Mouse (Mus musculus) heart, embryonic 15.5 days (tissue): ENCODE results near the gene Ube2g1. TPM values are rescaled to one million over a fixed set of nuclear protein-coding genes. Genes with fewer than 3 reads are reported as not detected.
"Not testable (repeated sequence)": the region's sequence is repeated elsewhere in the genome, so short reads cannot be mapped to it uniquely, and the experiment has no call there.

ENCODE experiments used
- ATAC-seq: fragments of 200-750 bp; cut with Nextera tagmentation; replicated peaks from 2 replicates; pipeline ENCODE4 v1.8.0; 2017; ENCODE audit warnings: low read depth, moderate TSS enrichment; ENCODE audit not compliant: insufficient number of reproducible peaks, insufficient read depth, low FRiP score
- H3K27ac ChIP-seq: fragments of 300-500 bp; sonication (generic); 2 replicates; pipeline ENCODE4 v1.5.1; 2015; ENCODE audit warnings: mild to moderate bottlenecking, inconsistent platforms
- H3K27me3 ChIP-seq: fragments of 300-500 bp; sonication (generic); 2 replicates; pipeline ENCODE4 v1.6.1; 2015; ENCODE audit warnings: inconsistent platforms
- H3K36me3 ChIP-seq: fragments of 300-500 bp; sonication (generic); 2 replicates; pipeline ENCODE4 v1.6.1; 2015; ENCODE audit warnings: mild to moderate bottlenecking, inconsistent platforms
- H3K4me1 ChIP-seq: fragments of 300-500 bp; sonication (generic); replicated peaks from 2 replicates; pipeline ENCODE4 v1.6.1; 2015; ENCODE audit warnings: inconsistent platforms
- H3K4me2 ChIP-seq: fragments of 300-500 bp; sonication (generic); 2 replicates; pipeline ENCODE4 v1.6.1; 2015; ENCODE audit warnings: inconsistent platforms, mild to moderate bottlenecking, moderate library complexity
- H3K4me3 ChIP-seq: fragments of 300-500 bp; sonication (generic); 2 replicates; pipeline ENCODE4 v1.5.1; 2015; ENCODE audit warnings: mild to moderate bottlenecking, inconsistent platforms
- H3K9ac ChIP-seq: fragments of 300-500 bp; sonication (generic); 2 replicates; pipeline ENCODE4 v1.6.1; 2015; ENCODE audit warnings: mild to moderate bottlenecking, inconsistent platforms
- H3K9me3 ChIP-seq: fragments of 300-500 bp; sonication (generic); replicated peaks from 2 replicates; pipeline ENCODE4 v1.6.1; 2016; ENCODE audit warnings: inconsistent platforms
- WGBS: fragments of 180-500 bp; shearing (Covaris S2); methylation state at CpG from one replicate; pipeline ENCODE4 v1.1.7; 2015; ENCODE audit warnings: mixed read lengths; 5-methylcytosine and 5-hydroxymethylcytosine counted together
- polyA plus RNA-seq: library from polyadenylated mRNA; unstranded; fragments of >200 nt; fragmentation: Nextera tagmentation; extraction: Ambion mirVana; gene quantifications from 2 replicates; pipeline ENCODE4 v1.2.1, GENCODE M21; 2015

Ube2g1 gene
- polyA plus RNA-seq, 1 experiment from 2014 or later: 57.5 TPM

DNA sequence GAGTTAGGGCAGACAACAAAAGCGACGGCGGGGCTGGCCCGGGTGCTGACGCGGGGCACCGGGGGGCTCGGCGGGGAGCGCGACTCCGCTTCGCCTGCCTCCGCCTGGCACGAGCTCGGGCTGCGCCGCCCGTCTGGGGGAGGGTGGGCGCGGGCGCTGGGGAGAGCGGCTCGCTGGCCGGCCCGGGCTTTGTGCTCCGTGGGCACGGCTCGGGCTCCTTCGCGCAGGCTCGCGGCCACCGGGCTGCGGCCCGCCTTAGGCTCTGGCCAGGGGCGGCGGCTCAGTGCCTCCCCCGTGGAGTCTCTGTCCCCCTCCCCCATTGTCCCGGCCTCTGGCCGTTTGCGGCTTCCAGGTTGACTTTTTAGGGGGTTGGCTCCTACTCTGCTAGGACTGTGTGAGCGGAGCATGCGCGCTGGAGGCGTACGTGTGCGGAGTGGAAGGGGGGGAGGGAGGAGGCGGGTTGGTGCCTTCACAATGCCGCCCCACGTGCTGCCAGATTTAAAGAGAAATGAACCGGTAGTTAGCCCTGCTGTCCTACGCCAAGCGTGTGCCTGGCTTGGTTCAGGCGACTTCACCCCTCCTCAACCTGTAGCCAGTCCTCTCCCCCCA lies 1.1 kb downstream of the Ube2g1 start:
- peak overlapping the region; percentile 99 for H3K27ac ChIP-seq
- peaks cover 17% of the 10 kb centered on the region for H3K4me1 ChIP-seq
- peak overlapping the region; percentile 94 for H3K9ac ChIP-seq
- no peaks in the 10 kb centered on the region for H3K36me3 ChIP-seq
- no peaks in the 10 kb centered on the region for H3K9me3 ChIP-seq
- ATAC-seq: peak; percentile 89
- no peaks in the 10 kb centered on the region for H3K27me3 ChIP-seq
- peak overlapping the region; percentile 99 for H3K4me3 ChIP-seq
- whole genome bisulfite sequencing: under 1% methylated on average over 47 of the region's 55 CpGs
- H3K4me2 ChIP-seq: peak overlapping the region; percentile 70

DNA sequence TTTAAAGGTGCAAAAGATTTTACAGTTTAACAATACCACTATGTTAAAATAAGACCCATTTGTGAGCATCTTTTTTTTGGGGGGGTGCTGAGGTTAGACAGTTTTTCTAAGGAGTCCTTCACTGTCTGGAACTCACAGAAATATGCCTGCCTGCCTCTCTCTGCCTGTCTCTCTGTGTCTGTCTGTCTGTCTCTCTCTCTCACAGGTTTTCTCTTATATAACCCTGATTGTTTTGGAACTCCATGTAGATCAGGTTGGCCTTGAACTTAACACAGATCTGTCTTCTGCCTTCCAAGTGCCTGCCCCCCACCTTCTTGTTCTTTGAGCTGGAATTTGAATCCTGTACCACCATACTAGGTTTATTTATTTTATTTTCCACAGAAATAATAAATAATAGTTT lies 2.2 kb downstream of the Ube2g1 start:
- no peak overlapping the region for H3K4me3 ChIP-seq
- H3K9ac ChIP-seq: no peak overlapping the region
- peak overlapping the region; percentile 70 for H3K4me2 ChIP-seq

DNA sequence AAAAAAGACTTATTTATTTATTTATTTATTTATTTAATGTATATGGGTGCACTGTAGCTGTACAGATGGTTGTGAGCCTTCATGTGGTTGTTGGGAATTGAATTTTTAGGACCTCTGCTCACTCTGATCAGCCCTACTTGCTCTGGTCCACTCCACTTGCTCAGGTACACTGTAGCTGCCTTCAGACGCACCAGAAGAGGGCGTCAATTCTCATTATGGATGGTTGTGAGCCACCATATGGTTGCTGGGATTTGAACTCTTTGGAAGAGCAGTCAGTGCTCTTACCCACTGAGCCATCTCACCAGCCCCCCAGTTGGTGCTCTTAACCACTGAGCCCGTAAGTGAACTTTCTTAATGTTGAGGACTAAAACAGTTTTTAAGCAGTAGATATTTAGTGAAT lies 7.3 kb downstream of the Ube2g1 start:
- H3K4me3 ChIP-seq, H3K4me2 ChIP-seq, H3K27ac ChIP-seq, H3K36me3 ChIP-seq, H3K27me3 ChIP-seq, H3K9me3 ChIP-seq, H3K9ac ChIP-seq, ATAC-seq: not testable (repeated sequence)
- WGBS: 86% methylated on average over 3 of the region's 3 CpGs
- peaks cover 12% of the 10 kb centered on the region for H3K4me1 ChIP-seq

More for the DNA sequence above, 2.2 kb downstream of the Ube2g1 start:
- H3K36me3 ChIP-seq: no peaks in the 10 kb centered on the region
- peaks cover 17% of the 10 kb centered on the region for H3K4me1 ChIP-seq
- H3K9me3 ChIP-seq: no peaks in the 10 kb centered on the region
- no peaks in the 10 kb centered on the region for H3K27me3 ChIP-seq
- ATAC-seq: no peak
- H3K27ac ChIP-seq: no peak overlapping the region

DNA sequence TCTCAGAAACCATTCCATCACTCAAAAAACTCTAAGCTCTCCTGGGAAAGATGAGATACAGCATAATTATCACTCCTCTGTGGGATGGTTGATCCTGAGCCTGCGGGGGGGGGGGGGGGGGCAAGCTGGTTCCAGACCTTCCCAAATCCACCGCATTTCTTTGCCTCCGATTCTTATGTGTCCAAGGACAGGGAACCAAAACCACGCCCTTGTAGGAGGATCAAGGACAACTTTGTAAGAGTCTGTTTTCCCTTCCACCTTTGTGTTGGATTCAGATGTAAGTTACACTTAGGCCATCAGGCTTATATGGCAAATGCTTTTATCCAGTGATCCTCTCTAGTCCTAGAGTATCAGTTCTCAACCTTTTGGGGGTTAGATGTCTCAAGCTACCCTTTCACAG lies 8.8 kb downstream of the Ube2g1 start:
- H3K27me3 ChIP-seq: no peaks in the 10 kb centered on the region
- H3K4me1 ChIP-seq: peaks cover under 1% of the 10 kb centered on the region
- H3K27ac ChIP-seq: no peak overlapping the region
- H3K9ac ChIP-seq: no peak overlapping the region
- H3K4me3 ChIP-seq: no peak overlapping the region
- H3K36me3 ChIP-seq: no peaks in the 10 kb centered on the region
- ATAC-seq: no peak
- no peak overlapping the region for H3K4me2 ChIP-seq
- 86% methylated on average over 4 of the region's 4 CpGs for WGBS
- H3K9me3 ChIP-seq: no peaks in the 10 kb centered on the region

DNA sequence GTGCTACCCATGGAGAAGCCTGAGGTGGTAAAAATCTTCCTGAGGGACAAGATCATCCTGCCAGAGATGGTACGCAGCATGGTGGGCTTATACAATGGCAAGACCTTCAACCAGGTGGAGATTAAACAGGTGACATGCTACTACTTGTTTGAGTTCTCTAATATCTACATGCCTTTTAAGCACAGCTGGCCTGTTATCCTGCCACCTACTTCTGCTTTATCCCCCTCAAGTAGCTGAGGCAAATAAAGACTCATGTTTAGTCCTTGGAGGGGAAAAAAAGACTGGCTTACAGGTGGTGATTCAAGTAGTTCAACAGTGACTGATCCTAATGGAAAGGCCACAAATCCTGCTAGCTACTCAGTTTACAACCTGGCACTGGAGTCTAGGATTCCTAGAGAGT lies 11.4 kb downstream of the Ube2g1 start:
- WGBS: 90% methylated on average over 1 of the region's 1 CpGs
- Histone ChIP-seq H3K27me3 (no peaks in the 10 kb centered on the region), H3K4me3 (no peak overlapping the region), H3K4me1 (0 out of 2 replicates have a peak, but pooled peaks cover 2% of the 10 kb centered on the region), H3K9ac (no peak overlapping the region), H3K4me2 (no peak overlapping the region), H3K36me3 (no peaks in the 10 kb centered on the region), H3K9me3 (no peaks in the 10 kb centered on the region), H3K27ac (no peak overlapping the region)
- no peak for ATAC-seq

DNA sequence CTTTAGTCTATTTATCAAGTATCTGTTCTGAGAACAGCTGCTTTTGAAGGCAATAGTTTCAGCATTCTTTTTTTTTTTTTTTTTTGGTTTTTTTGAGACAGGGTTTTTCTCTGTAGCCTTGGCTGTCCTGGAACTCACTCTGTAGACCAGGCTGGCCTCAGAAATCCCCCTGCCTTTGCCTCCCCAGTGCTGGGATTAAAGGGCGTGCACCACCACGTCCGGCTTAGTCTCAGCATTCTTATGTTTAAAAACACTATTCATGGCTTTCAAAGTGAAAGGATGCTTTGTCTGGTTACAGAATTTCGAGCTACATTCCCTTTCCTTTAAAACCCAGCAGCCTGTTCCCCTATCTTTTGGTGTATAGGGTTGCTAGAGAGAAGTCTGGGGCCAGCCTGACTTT lies 35.6 kb downstream of the Ube2g1 start:
- ATAC-seq: no peak
- no peak overlapping the region for H3K4me3 ChIP-seq
- H3K4me1 ChIP-seq: no peaks in the 10 kb centered on the region
- H3K9me3 ChIP-seq: no peaks in the 10 kb centered on the region
- WGBS: 53% methylated on average over 4 of the region's 4 CpGs
- no peaks in the 10 kb centered on the region for H3K27me3 ChIP-seq
- H3K4me2 ChIP-seq: no peak overlapping the region
- H3K36me3 ChIP-seq: no peaks in the 10 kb centered on the region
- no peak overlapping the region for H3K9ac ChIP-seq
- H3K27ac ChIP-seq: no peak overlapping the region

DNA sequence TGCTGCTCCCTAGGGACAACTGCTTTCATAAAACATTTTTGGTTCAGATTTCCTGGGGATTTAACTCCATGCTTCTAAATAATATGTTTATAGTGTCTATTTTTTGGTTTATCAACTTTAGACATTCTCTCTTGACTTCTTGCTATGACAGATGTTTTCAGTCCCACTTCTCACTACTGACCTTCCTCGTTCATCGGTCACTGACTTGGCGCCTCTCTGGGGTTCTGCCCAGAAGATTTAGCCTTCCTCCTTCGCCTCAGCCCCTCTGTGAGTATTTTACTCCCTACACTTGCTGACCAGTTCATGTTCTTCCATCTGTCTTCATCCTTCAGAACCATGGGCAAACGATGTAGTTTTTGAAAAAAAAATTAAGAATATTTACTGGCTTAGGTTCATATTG lies 38.3 kb downstream of the Ube2g1 start:
- 70% methylated on average over 5 of the region's 5 CpGs for WGBS
- H3K9ac ChIP-seq: no peak overlapping the region
- no peaks in the 10 kb centered on the region for H3K36me3 ChIP-seq
- ATAC-seq: no peak
- H3K27me3 ChIP-seq: no peaks in the 10 kb centered on the region
- no peaks in the 10 kb centered on the region for H3K4me1 ChIP-seq
- no peaks in the 10 kb centered on the region for H3K9me3 ChIP-seq
- no peak overlapping the region for H3K4me3 ChIP-seq
- no peak overlapping the region for H3K27ac ChIP-seq
- no peak overlapping the region for H3K4me2 ChIP-seq

DNA sequence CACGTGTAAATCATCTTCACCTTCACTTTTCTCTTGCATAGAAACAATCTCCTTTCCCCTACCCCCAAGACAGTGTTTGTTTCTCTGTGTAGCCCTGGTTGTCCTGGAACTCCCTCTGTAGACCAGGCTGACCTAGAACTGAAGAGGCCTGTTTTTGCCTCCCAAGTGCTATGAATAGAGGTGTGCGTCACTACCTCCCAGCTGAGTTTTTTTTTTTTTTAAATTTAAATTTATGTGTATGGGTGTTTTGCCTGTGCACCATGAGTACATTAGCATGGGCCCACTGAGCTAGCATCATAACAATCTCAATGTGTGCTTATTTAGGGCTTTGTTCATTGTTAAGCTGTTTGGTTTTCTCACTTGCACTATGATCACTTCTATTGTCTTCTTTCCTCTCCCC lies 43.3 kb downstream of the Ube2g1 start:
- Histone ChIP-seq H3K4me1 (no peaks in the 10 kb centered on the region; the same call in 1 of the 2 replicates), H3K4me2 (no peak overlapping the region), H3K9ac (no peak overlapping the region), H3K36me3 (no peaks in the 10 kb centered on the region), H3K9me3 (no peaks in the 10 kb centered on the region), H3K27ac (no peak overlapping the region), H3K27me3 (no peaks in the 10 kb centered on the region), H3K4me3 (no peak overlapping the region)
- ATAC-seq: no peak
- WGBS: 68% methylated on average over 2 of the region's 2 CpGs

DNA sequence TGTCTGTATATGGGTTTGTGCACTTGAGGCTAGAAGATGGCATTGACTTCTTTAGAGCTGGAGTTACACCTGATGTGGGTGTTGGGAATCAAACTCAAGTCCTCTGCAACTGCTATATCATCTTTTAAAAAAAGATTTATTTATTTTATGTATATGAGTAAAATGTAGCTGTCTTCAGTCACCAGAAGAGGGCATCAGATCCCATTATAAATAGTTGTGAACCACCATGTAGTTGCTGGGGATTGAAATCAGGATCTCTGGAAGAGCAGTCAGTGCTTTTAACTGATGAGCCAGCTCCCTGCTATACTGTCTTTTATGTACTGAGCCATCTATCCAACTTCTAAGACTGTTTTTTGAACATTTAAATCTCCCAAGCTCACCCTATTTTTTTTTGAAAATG lies 52.8 kb downstream of the Ube2g1 start:
- Histone ChIP-seq H3K27me3 (no peaks in the 10 kb centered on the region), H3K36me3 (no peaks in the 10 kb centered on the region), H3K4me1 (no peaks in the 10 kb centered on the region; the same call in 1 of the 2 replicates), H3K4me3 (no peak overlapping the region), H3K4me2 (no peak overlapping the region), H3K27ac (no peak overlapping the region), H3K9ac (no peak overlapping the region), H3K9me3 (no peaks in the 10 kb centered on the region)
- no peak for ATAC-seq

DNA sequence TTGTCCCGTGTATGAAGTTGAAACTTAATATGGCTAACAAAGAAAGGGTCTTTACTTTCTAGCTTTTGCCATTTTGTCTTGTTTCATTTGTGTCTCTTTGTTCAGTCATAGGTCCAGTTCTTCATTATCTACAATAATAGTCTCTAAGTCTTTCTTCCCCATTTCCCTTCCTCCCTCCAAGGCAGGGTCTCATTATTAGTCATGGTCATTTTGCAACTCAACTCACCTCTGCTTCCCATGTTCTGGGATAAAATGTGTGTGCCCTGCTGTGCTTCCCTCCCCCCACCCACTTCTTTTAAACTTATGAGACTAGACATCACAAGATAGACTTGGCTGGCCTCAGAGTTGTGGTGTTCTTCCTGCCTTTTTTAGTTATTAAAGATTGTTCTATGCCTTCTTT lies 53.3 kb downstream of the Ube2g1 start:
- Histone ChIP-seq H3K9me3 (no peaks in the 10 kb centered on the region), H3K4me3 (no peak overlapping the region), H3K27ac (no peak overlapping the region), H3K27me3 (no peaks in the 10 kb centered on the region), H3K4me2 (no peak overlapping the region), H3K4me1 (no peaks in the 10 kb centered on the region), H3K36me3 (no peaks in the 10 kb centered on the region), H3K9ac (no peak overlapping the region)
- WGBS: 93% methylated on average over 1 of the region's 1 CpGs
- ATAC-seq: no peak

DNA sequence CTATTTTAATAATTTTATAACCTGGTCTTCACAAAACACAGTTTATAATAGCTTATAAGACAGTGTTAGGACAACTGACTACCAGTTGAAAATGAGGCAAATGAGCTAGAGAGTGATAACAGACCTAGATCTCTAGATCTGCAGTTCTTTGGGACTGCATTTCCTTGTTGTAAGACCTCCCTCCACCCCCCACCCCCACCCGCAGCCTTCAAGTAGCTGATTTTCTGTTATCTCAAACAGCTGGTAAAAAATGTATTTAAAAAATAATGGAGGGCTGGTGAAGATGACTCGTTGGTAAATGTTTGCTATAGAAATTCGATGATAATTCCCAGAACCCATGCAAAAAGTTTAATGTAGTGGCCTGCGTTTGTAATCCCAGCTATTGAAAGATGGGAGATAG lies 57.6 kb downstream of the Ube2g1 start:
- WGBS: 83% methylated on average over 4 of the region's 4 CpGs
- Histone ChIP-seq H3K4me1 (no peaks in the 10 kb centered on the region), H3K36me3 (peaks cover 4% of the 10 kb centered on the region; the same call in 1 of the 2 replicates), H3K4me2 (no peak overlapping the region), H3K9me3 (no peaks in the 10 kb centered on the region), H3K27ac (no peak overlapping the region), H3K9ac (no peak overlapping the region), H3K27me3 (no peaks in the 10 kb centered on the region), H3K4me3 (no peak overlapping the region)
- ATAC-seq: no peak

DNA sequence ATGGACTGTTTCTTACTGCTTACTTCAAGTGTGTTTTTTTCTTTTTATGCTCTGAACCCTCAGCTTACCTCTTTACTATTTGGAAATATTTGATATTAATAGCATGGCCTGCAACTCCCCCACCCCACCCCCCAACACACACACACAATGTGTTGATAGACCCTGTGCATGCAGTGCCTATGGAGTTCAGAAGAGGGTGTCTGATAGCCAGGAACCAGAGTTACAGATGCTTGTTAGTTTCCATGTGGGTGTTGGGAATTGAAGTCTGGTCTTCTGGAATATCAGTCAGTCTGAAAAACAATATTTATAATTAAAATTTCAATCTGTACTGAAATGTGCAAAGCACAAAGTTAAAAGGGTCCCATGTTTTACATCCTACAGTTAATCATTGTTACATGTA lies 63.6 kb downstream of the Ube2g1 start:
- no peak overlapping the region for H3K4me3 ChIP-seq
- H3K27ac ChIP-seq: no peak overlapping the region
- H3K36me3 ChIP-seq: peaks cover 4% of the 10 kb centered on the region; the same call in 1 of the 2 replicates
- no peak overlapping the region for H3K9ac ChIP-seq
- no peaks in the 10 kb centered on the region for H3K9me3 ChIP-seq
- no peak overlapping the region for H3K4me2 ChIP-seq
- H3K27me3 ChIP-seq: no peaks in the 10 kb centered on the region
- 0 out of 2 replicates have a peak, but pooled peaks cover 3% of the 10 kb centered on the region for H3K4me1 ChIP-seq
- ATAC-seq: no peak
